Mouse (Mus musculus): ENCODE measurements around the gene Pgs1. TPM values are rescaled to one million over a fixed set of nuclear protein-coding genes. Genes with fewer than 3 reads are reported as not detected.

Pgs1 gene
- polyA plus RNA-seq, 1 experiment from 2014 or later, result 14.6 TPM

DNA sequence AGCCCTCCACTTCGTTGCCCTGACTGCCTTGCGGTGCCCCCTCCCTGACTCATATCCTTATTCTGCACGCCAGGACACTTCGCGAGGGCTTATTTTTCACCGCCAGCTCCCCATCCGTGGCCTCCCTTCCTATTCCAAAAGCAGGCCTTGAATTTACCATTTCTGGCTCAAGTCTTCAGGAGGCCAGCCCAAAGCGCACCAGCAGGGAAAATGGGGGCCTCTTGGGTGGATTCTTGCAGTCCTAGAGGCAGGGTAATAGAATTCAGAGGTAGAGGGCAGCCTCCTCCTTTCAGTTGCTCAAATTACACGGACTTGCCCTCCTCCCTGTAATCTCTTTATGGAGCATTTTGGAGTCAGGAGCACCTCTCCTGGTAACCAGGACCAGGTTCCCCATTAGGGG is 22.2 kb upstream of the Pgs1 start:
- peaks cover 98% of the 10 kb centered on the region for H3K27me3 ChIP-seq
- peak overlapping the region; percentile 9; the same call in 1 of the 2 replicates for H3K9ac ChIP-seq
- WGBS (ENCODE audit: insufficient replicate concordance), result 3% methylated on average over 9 of the region's 9 CpGs
- no peak for ATAC-seq (ENCODE audit: insufficient read depth)
- H3K36me3 ChIP-seq (replicated peaks), result peaks cover 23% of the 10 kb centered on the region
- no peaks in the 10 kb centered on the region for H3K9me3 ChIP-seq (replicated peaks)
- H3K27ac ChIP-seq (replicated peaks), result peak overlapping the region; percentile 64
- H3K4me3 ChIP-seq (replicated peaks), result peak overlapping the region; percentile 42
- H3K4me2 ChIP-seq, result peak overlapping the region; percentile 76
- peaks cover 78% of the 10 kb centered on the region for H3K4me1 ChIP-seq (replicated peaks)

DNA sequence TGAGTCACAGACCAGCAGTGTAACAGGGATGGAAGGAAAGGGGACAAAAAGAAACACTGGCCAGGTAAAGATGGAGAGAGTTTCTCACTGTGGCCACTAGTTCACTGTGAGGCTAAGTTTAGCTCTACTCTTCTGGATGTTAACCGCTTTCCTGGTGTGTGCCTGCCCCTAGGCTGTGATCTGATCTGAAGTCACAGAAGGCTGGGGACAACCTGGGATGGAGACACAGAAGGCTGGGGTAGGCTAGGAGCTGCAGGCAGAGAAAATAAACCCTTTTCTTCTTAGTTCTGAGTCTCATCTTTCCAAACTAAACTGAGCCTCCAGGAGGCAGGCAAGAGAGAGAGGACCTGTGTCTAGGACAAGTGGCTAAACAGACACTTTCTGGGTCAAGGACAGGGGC is 21.8 kb upstream of the Pgs1 start:
- no peaks in the 10 kb centered on the region for H3K9me3 ChIP-seq (replicated peaks)
- peaks cover 23% of the 10 kb centered on the region for H3K36me3 ChIP-seq (replicated peaks)
- H3K4me2 ChIP-seq, result peak overlapping the region; percentile 76
- no peak overlapping the region for H3K27ac ChIP-seq (replicated peaks)
- H3K27me3 ChIP-seq, result peaks cover 98% of the 10 kb centered on the region
- no peak overlapping the region for H3K9ac ChIP-seq
- peaks cover 81% of the 10 kb centered on the region for H3K4me1 ChIP-seq (replicated peaks)
- ATAC-seq (ENCODE audit: insufficient read depth), result no peak
- 39% methylated on average over 1 of the region's 1 CpGs for WGBS (ENCODE audit: insufficient replicate concordance)
- H3K4me3 ChIP-seq (replicated peaks), result no peak overlapping the region

DNA sequence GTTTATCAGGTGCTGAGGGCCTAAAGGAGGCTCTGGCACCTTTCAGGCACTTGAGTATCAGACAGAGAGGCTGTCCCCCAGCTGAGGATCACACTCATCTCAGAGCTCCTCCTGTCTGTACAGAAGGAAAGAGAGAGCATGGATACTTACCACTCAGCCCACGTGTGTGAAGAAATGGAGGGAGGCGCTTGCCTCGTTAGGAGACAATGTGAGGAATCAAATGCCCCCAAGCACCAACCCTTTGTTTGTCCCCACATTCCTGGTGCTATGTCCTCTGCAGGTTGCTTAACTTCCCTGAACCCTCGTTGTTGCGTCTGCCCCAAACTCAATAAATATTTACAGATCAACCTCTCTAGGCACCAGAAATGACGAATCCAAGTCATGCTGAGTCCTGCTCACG is 21.0 kb upstream of the Pgs1 start:
- no peak overlapping the region for H3K9ac ChIP-seq
- peaks cover 81% of the 10 kb centered on the region for H3K4me1 ChIP-seq (replicated peaks)
- peaks cover 23% of the 10 kb centered on the region for H3K36me3 ChIP-seq (replicated peaks)
- no peaks in the 10 kb centered on the region for H3K9me3 ChIP-seq (replicated peaks)
- H3K4me2 ChIP-seq, result no peak overlapping the region
- peaks cover 96% of the 10 kb centered on the region for H3K27me3 ChIP-seq
- H3K27ac ChIP-seq (replicated peaks), result no peak overlapping the region
- ATAC-seq (ENCODE audit: insufficient read depth), result no peak
- WGBS (ENCODE audit: insufficient replicate concordance), result 40% methylated on average over 7 of the region's 7 CpGs
- H3K4me3 ChIP-seq (replicated peaks), result no peak overlapping the region

GRCm38 (mm10) chr11:117965561-117965981 is 20.5 kb upstream of the Pgs1 start:
- 30% methylated on average over 9 of the region's 9 CpGs for WGBS (ENCODE audit: insufficient replicate concordance)
- peaks cover 23% of the 10 kb centered on the region for H3K36me3 ChIP-seq (replicated peaks)
- no peak overlapping the region for H3K4me2 ChIP-seq
- H3K9me3 ChIP-seq (replicated peaks), result no peaks in the 10 kb centered on the region
- H3K4me3 ChIP-seq (replicated peaks), result no peak overlapping the region
- H3K4me1 ChIP-seq (replicated peaks), result peaks cover 86% of the 10 kb centered on the region
- H3K27me3 ChIP-seq, result peaks cover 94% of the 10 kb centered on the region
- no peak overlapping the region for H3K27ac ChIP-seq (replicated peaks)
- no peak for ATAC-seq (ENCODE audit: insufficient read depth)
- H3K9ac ChIP-seq, result no peak overlapping the region

- no peaks in the 10 kb centered on the region for H3K9me3 ChIP-seq (replicated peaks)
- peaks cover 90% of the 10 kb centered on the region for H3K4me1 ChIP-seq (replicated peaks)
- WGBS (ENCODE audit: insufficient replicate concordance), result 70% methylated on average over 7 of the region's 7 CpGs
- ATAC-seq (ENCODE audit: insufficient read depth), result no peak
- H3K4me2 ChIP-seq, result peak overlapping the region; percentile 94
- no peak overlapping the region for H3K9ac ChIP-seq
- peaks cover 88% of the 10 kb centered on the region for H3K27me3 ChIP-seq
- H3K36me3 ChIP-seq (replicated peaks), result peaks cover 23% of the 10 kb centered on the region
- peak overlapping the region; percentile 75 for H3K4me3 ChIP-seq (replicated peaks)
- no peak overlapping the region for H3K27ac ChIP-seq (replicated peaks)
Observed at GRCm38 (mm10) chr11:117966506-117967100, 19.5 kb upstream of the Pgs1 start.

- Histone ChIP-seq H3K4me3 (replicated peaks) (peak overlapping the region; percentile 75), H3K4me1 (replicated peaks) (peaks cover 87% of the 10 kb centered on the region), H3K36me3 (replicated peaks) (peaks cover 23% of the 10 kb centered on the region), H3K4me2 (peak overlapping the region; percentile 94), H3K9me3 (replicated peaks) (no peaks in the 10 kb centered on the region), H3K27ac (replicated peaks) (no peak overlapping the region), H3K27me3 (peaks cover 89% of the 10 kb centered on the region), H3K9ac (peak overlapping the region; percentile 78; the same call in 1 of the 2 replicates)
- 33% methylated on average over 34 of the region's 34 CpGs for WGBS (ENCODE audit: insufficient replicate concordance)
- ATAC-seq (ENCODE audit: insufficient read depth), result no peak
Observed at GRCm38 (mm10) chr11:117967249-117968015, 18.7 kb upstream of the Pgs1 start.

GRCm38 (mm10) chr11:117968016-117968671 is 17.9 kb upstream of the Pgs1 start:
- Histone ChIP-seq H3K4me1 (replicated peaks) (peaks cover 87% of the 10 kb centered on the region), H3K4me2 (peak overlapping the region; percentile 94), H3K36me3 (replicated peaks) (peaks cover 23% of the 10 kb centered on the region), H3K27ac (replicated peaks) (peak overlapping the region; percentile 92), H3K9me3 (replicated peaks) (no peaks in the 10 kb centered on the region), H3K4me3 (replicated peaks) (peak overlapping the region; percentile 75), H3K9ac (peak overlapping the region; percentile 78), H3K27me3 (peaks cover 89% of the 10 kb centered on the region)
- WGBS (ENCODE audit: insufficient replicate concordance), result under 1% methylated on average over 64 of the region's 64 CpGs
- ATAC-seq (ENCODE audit: insufficient read depth), result no peak

DNA sequence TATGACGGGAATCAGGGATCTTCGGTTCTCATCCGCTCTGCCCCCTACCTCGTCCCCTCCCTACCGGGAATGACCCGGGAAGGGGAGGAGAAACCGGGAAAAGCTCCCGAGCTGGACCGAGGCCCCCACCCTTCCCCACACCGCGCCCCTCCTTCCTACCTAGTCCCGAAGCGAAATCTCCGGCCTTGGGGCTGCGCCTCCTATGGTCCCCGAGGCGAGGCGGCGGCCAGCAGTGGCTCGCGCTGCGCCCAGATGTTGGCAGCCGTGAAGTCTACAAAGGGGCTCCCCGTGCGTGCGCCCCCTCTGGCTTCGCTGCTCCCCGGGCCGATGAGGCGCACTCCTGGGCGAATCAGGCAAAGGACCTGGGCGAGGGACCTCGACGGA is 17.4 kb upstream of the Pgs1 start:
- Histone ChIP-seq H3K27me3 (peaks cover 89% of the 10 kb centered on the region), H3K9me3 (replicated peaks) (no peaks in the 10 kb centered on the region), H3K4me2 (peak overlapping the region; percentile 94), H3K36me3 (replicated peaks) (peaks cover 23% of the 10 kb centered on the region), H3K4me1 (replicated peaks) (peaks cover 82% of the 10 kb centered on the region), H3K4me3 (replicated peaks) (peak overlapping the region; percentile 75), H3K27ac (replicated peaks) (peak overlapping the region; percentile 92), H3K9ac (peak overlapping the region; percentile 78)
- under 1% methylated on average over 33 of the region's 34 CpGs for WGBS (ENCODE audit: insufficient replicate concordance)
- ATAC-seq (ENCODE audit: insufficient read depth), result peak; percentile 53

GRCm38 (mm10) chr11:117969100-117969944 is 16.8 kb upstream of the Pgs1 start:
- Histone ChIP-seq H3K9me3 (replicated peaks) (no peaks in the 10 kb centered on the region), H3K27me3 (peaks cover 89% of the 10 kb centered on the region), H3K27ac (replicated peaks) (peak overlapping the region; percentile 92), H3K4me1 (replicated peaks) (peaks cover 80% of the 10 kb centered on the region), H3K4me2 (peak overlapping the region; percentile 94), H3K36me3 (replicated peaks) (peaks cover 23% of the 10 kb centered on the region), H3K4me3 (replicated peaks) (peak overlapping the region; percentile 75), H3K9ac (peak overlapping the region; percentile 78)
- ATAC-seq (ENCODE audit: insufficient read depth), result peak; percentile 89
- under 1% methylated on average over 65 of the region's 65 CpGs for WGBS (ENCODE audit: insufficient replicate concordance)

DNA sequence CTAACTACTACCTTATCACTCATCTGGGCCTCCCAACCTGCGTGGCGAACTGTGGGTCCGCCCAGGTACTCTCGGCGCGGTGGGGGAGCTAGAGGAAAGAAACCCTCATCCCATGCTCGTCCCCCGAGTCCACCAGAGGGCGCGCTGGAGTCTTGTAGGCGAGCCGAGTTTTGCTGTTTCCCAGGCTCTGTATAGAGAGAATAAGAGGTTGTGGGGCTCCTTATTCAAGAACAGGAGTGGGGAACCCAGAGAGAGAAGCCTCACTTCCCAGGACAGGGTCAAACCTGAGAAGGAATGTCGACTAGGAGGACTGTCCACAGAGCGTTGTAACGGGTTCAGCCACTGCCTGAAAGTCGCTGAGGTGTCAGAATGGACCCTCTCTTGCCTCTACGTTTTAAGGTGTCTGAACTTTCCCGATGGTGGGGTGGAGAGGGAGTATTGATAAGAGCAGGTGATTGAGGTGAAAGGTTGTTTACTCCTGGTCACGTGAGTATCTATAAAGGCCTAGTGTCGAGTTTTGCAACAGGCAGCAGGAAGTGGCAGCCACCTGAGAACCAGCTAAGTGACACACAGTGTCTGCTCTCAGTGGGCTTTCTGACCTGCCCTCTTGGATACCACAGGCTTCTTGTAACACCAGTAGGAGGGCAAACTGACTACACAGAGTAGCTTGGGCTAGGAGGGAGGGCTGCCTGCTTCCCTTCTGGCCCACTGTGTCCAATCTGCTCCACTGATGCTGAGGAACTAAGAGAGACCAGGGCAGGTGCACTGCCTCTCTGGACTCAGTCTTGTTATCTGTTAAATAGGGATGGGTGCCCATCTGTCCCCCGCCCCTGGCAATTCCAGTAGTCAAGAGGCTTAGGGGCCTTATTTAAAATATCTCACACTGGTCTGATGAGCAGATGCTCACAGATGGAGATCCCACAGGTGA is 15.9 kb upstream of the Pgs1 start, which contains the start of gene Socs3:
TSS of gene Socs3 (minus strand) at position 103 of the 928 bp plus-strand sequence.
- peak within 1 kb of the TSS; percentile 78 for H3K9ac ChIP-seq
- H3K27ac ChIP-seq (replicated peaks), result peak within 1 kb of the TSS; percentile 92
- no peaks in the 10 kb centered on the region for H3K9me3 ChIP-seq (replicated peaks)
- H3K4me3 ChIP-seq (replicated peaks), result peak within 1 kb of the TSS; percentile 75
- H3K36me3 ChIP-seq (replicated peaks), result peaks cover 23% of the 10 kb centered on the region
- peak; percentile 54 for ATAC-seq (ENCODE audit: insufficient read depth)
- WGBS (ENCODE audit: insufficient replicate concordance), result 10% methylated on average over 21 of the region's 21 CpGs
- H3K4me1 ChIP-seq (replicated peaks), result peaks cover 80% of the 10 kb centered on the region
- H3K27me3 ChIP-seq, result peaks cover 89% of the 10 kb centered on the region
- peak within 1 kb of the TSS; percentile 94 for H3K4me2 ChIP-seq

All from liver, embryonic 15.5 days (tissue).